Mouse (Mus musculus) hindbrain, embryonic 13.5 days (tissue): ENCODE measurements around the gene Tmem79. TPM values are rescaled to one million over a fixed set of nuclear protein-coding genes. Genes with fewer than 3 reads are reported as not detected.
A peak's percentile ranks its signal among the peaks of the same experiment; 100 is the strongest.

ENCODE experiments used
- ATAC-seq: fragments of 200-750 bp; cut with Nextera tagmentation; 2 replicates; pipeline ENCODE4 v1.8.0; 2017; ENCODE audit warnings: moderate TSS enrichment; ENCODE audit not compliant: low FRiP score
- H3K27ac ChIP-seq: fragments of 300-500 bp; sonication (generic); 2 replicates; pipeline ENCODE4 v1.5.1; 2015; ENCODE audit warnings: inconsistent platforms, mild to moderate bottlenecking, moderate library complexity
- H3K27me3 ChIP-seq: fragments of 300-500 bp; sonication (generic); 2 replicates; pipeline ENCODE4 v1.6.1; 2015; ENCODE audit warnings: mild to moderate bottlenecking, inconsistent platforms
- H3K36me3 ChIP-seq: fragments of 300-500 bp; sonication (generic); 2 replicates; pipeline ENCODE4 v1.6.1; 2015; ENCODE audit warnings: mild to moderate bottlenecking, inconsistent platforms
- H3K4me1 ChIP-seq: fragments of 300-500 bp; sonication (generic); replicated peaks from 2 replicates; pipeline ENCODE4 v1.6.1; 2015; ENCODE audit warnings: inconsistent platforms
- H3K4me2 ChIP-seq: fragments of 300-500 bp; sonication (generic); 2 replicates; pipeline ENCODE4 v1.6.1; 2015; ENCODE audit warnings: inconsistent platforms, mild to moderate bottlenecking, moderate library complexity
- H3K4me3 ChIP-seq: fragments of 300-500 bp; sonication (generic); 2 replicates; pipeline ENCODE4 v1.5.1; 2015; ENCODE audit warnings: mild to moderate bottlenecking, inconsistent platforms
- H3K9ac ChIP-seq: fragments of 300-500 bp; sonication (generic); 2 replicates; pipeline ENCODE4 v1.6.1; 2015; ENCODE audit warnings: mild to moderate bottlenecking, inconsistent platforms
- H3K9me3 ChIP-seq: fragments of 300-500 bp; sonication (generic); 2 replicates; pipeline ENCODE4 v1.6.1; 2016; ENCODE audit warnings: inconsistent platforms
- WGBS: fragments of 180-500 bp; shearing (Covaris S2); methylation state at CpG from one replicate; pipeline ENCODE4 v1.1.7; 2015; 5-methylcytosine and 5-hydroxymethylcytosine counted together
- polyA plus RNA-seq: library from polyadenylated mRNA; unstranded; fragments of >200 nt; fragmentation: Nextera tagmentation; extraction: Ambion mirVana; gene quantifications from 2 replicates; pipeline ENCODE4 v1.2.1, GENCODE M21; 2015

The Tmem79 gene
- polyA plus RNA-seq, 1 experiment from 2014 or later: 1.2 TPM

- H3K27ac ChIP-seq: peak overlapping the region; percentile 78
- H3K9ac ChIP-seq: peak overlapping the region; percentile 60; the same call in 1 of the 2 replicates
- ATAC-seq: peak; percentile 81
Measured at GRCm38 (mm10) chr3:88366830-88367428, 31.0 kb upstream of the Tmem79 start.

GRCm38 (mm10) chr3:88365705-88366361 lies 29.9 kb upstream of the Tmem79 start:
- Histone ChIP-seq H3K27me3 (peaks cover 26% of the 10 kb centered on the region), H3K27ac (no peak overlapping the region), H3K4me3 (peak overlapping the region; percentile 8; the same call in 1 of the 2 replicates), H3K9ac (0 out of 2 replicates have a peak overlapping the region, but pooled peaks have one; percentile 24), H3K4me2 (peak overlapping the region; percentile 48), H3K9me3 (peaks cover 11% of the 10 kb centered on the region), H3K4me1 (peaks cover 13% of the 10 kb centered on the region), H3K36me3 (peaks cover 27% of the 10 kb centered on the region)
- ATAC-seq: no peak
- 39% methylated on average over 34 of the region's 34 CpGs for WGBS

More at GRCm38 (mm10) chr3:88366830-88367428, 31.0 kb upstream of the Tmem79 start:
- peaks cover 26% of the 10 kb centered on the region for H3K27me3 ChIP-seq
- H3K4me3 ChIP-seq: peak overlapping the region; percentile 33
- peaks cover 16% of the 10 kb centered on the region for H3K36me3 ChIP-seq
- WGBS: 2% methylated on average over 21 of the region's 22 CpGs
- H3K9me3 ChIP-seq: peaks cover 11% of the 10 kb centered on the region
- H3K4me1 ChIP-seq: peaks cover 13% of the 10 kb centered on the region
- H3K4me2 ChIP-seq: peak overlapping the region; percentile 48

DNA sequence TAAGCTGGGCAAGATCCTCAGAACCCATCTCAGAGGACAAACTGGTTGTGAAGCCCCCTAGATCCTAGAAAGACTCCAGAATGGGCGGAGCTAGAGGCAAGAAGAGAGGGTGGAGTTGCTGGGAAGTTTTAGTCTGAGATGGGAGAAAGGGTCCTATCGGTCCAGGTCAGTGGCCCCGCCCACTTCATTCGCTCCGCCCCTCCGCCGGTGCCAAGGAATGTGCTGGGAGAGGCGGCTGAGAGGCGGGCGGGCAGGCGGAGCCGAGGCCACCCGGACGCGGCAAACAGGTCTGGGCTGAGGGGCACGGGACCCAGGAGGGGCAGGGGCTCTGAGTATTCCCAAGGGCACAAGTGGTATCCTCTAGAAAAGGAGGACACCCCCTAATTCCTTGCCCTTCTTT lies 28.4 kb upstream of the Tmem79 start, which contains the start of gene Paqr6:
Paqr6 (plus strand) TSS at position 248 of the 400 bp plus-strand sequence.
- Histone ChIP-seq H3K9me3 (no peaks in the 10 kb centered on the region), H3K4me3 (no peak within 1 kb of the TSS), H3K36me3 (peaks cover 42% of the 10 kb centered on the region), H3K4me2 (no peak within 1 kb of the TSS), H3K27ac (0 out of 2 replicates have a peak within 1 kb of the TSS, but pooled peaks have one; percentile 56), H3K27me3 (peaks cover 26% of the 10 kb centered on the region), H3K9ac (no peak within 1 kb of the TSS), H3K4me1 (peaks cover 21% of the 10 kb centered on the region)
- no peak for ATAC-seq
- WGBS: under 1% methylated on average over 16 of the region's 16 CpGs

DNA sequence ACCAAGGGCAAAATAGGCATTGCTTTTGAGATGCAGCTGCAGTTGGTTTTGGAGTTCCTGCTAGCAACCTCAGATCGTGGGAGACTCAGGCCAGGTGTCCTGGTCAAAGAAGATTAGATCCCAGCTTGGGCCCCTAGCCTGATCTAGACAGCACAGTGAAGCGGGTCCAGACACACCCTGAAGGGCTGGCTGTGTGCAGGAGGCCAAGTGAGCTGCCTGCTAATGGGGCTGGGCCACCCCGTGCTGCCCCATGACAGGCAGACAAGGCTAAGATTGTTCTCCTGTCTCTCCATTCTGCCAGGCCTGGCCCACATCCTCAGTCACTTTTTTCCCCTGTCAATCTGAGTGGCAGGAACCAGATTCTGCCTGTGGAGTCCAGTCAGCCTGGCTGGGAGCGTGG lies 27.8 kb upstream of the Tmem79 start:
- Histone ChIP-seq H3K9me3 (no peaks in the 10 kb centered on the region), H3K27me3 (peaks cover 26% of the 10 kb centered on the region), H3K4me2 (no peak overlapping the region), H3K4me1 (peaks cover 23% of the 10 kb centered on the region), H3K9ac (no peak overlapping the region), H3K27ac (0 out of 2 replicates have a peak overlapping the region, but pooled peaks have one; percentile 56), H3K36me3 (peaks cover 49% of the 10 kb centered on the region), H3K4me3 (no peak overlapping the region)
- ATAC-seq: no peak
- WGBS: 56% methylated on average over 4 of the region's 4 CpGs

DNA sequence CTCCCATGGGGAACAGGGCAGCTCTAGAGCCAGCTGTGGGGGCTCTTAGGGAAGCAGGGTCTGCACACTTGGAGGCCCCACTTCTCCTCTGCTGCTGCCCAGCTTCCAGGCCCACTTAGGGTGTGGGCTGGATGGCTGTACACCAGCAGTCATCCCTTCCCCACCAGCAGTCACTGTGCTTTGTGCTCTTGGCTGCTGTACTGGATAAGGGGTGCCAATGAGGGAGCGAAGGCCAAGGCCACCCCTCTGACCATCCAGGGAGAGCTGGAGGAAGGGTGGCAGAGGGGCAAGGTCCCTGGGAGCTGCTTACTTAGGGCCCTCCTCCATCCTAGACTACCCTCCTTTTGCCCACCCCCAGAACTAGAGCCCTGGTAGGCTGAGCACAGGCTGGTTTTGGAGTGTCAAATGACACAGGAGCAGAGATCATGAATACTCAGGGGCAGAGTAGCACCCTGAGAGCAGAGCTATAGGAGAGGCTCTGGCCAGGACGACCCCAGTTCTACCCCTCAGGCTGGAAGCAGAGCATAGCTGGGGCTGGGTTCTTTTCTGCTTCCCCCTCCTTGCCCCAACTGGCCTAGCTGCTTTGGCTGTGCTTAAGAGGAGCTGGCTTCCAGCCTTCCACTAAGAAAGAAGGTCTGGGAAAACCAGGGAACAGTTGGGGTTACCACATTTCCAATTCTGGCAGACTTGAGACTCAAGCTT lies 25.8 kb upstream of the Tmem79 start:
- peaks cover 23% of the 10 kb centered on the region for H3K4me1 ChIP-seq
- no peak overlapping the region for H3K27ac ChIP-seq
- no peak overlapping the region for H3K4me2 ChIP-seq
- no peak overlapping the region for H3K9ac ChIP-seq
- H3K4me3 ChIP-seq: no peak overlapping the region
- WGBS: 87% methylated on average over 2 of the region's 2 CpGs
- peaks cover 67% of the 10 kb centered on the region for H3K36me3 ChIP-seq
- no peak for ATAC-seq
- no peaks in the 10 kb centered on the region for H3K9me3 ChIP-seq
- H3K27me3 ChIP-seq: peaks cover 26% of the 10 kb centered on the region

DNA sequence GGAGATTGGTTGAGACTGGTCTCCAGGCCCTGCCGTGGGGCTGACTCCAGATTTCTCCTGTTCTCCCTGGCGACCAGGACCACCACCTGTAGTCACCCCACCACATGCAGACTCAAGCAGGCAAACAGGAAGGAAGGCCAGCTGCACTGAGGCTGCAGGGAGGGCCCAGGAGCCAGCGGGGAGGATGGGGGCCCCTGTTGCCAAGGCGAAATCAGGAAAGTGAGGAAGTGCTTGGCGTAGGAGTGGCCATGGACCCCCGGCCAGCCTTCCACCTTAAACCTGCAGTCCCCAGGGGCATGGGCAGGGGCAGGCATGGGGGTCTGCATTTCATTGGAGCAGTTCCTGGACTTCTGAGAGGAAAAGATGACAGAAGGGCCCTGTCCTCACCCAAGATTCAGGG lies 25.1 kb upstream of the Tmem79 start:
- Histone ChIP-seq H3K36me3 (peaks cover 74% of the 10 kb centered on the region), H3K4me2 (no peak overlapping the region), H3K9ac (no peak overlapping the region), H3K4me1 (peaks cover 22% of the 10 kb centered on the region), H3K27ac (no peak overlapping the region), H3K27me3 (peaks cover 24% of the 10 kb centered on the region), H3K9me3 (no peaks in the 10 kb centered on the region), H3K4me3 (no peak overlapping the region)
- WGBS: 90% methylated on average over 6 of the region's 6 CpGs
- ATAC-seq: no peak

DNA sequence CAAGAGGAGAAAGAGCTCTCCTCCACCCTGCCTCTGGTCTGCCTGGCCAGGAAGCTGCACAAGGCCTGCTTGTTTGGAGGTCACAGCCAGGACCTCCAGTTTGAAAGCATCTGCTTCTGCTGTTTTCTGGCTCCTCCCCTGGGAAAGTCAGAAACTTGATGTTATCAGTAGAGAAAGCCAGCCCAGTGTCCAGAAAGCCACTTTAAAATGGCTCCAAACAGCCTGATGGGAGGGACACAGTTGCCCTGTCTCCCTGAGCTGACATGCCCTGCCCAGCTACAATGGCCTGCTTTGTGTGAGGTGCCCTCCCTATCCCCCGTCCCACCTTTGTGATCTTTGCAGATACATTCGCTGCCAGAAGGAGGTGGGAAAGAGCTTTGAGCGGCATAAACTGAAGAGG lies 24.0 kb upstream of the Tmem79 start:
- no peak for ATAC-seq
- 63% methylated on average over 3 of the region's 3 CpGs for WGBS
- Histone ChIP-seq H3K27ac (0 out of 2 replicates have a peak overlapping the region, but pooled peaks have one; percentile 26), H3K36me3 (peaks cover 85% of the 10 kb centered on the region), H3K4me3 (no peak overlapping the region), H3K27me3 (peaks cover 13% of the 10 kb centered on the region; the same call in 1 of the 2 replicates), H3K4me1 (peaks cover 16% of the 10 kb centered on the region), H3K9ac (no peak overlapping the region; the same call in 1 of the 2 replicates), H3K4me2 (no peak overlapping the region), H3K9me3 (no peaks in the 10 kb centered on the region)

GRCm38 (mm10) chr3:88359584-88359983 lies 23.6 kb upstream of the Tmem79 start:
- peaks cover 10% of the 10 kb centered on the region; the same call in 1 of the 2 replicates for H3K27me3 ChIP-seq
- no peak overlapping the region for H3K4me2 ChIP-seq
- no peak for ATAC-seq
- peaks cover 89% of the 10 kb centered on the region for H3K36me3 ChIP-seq
- 58% methylated on average over 5 of the region's 5 CpGs for WGBS
- no peak overlapping the region for H3K4me3 ChIP-seq
- no peak overlapping the region; the same call in 1 of the 2 replicates for H3K9ac ChIP-seq
- H3K4me1 ChIP-seq: peaks cover 14% of the 10 kb centered on the region
- no peaks in the 10 kb centered on the region for H3K9me3 ChIP-seq
- 0 out of 2 replicates have a peak overlapping the region, but pooled peaks have one; percentile 26 for H3K27ac ChIP-seq

DNA sequence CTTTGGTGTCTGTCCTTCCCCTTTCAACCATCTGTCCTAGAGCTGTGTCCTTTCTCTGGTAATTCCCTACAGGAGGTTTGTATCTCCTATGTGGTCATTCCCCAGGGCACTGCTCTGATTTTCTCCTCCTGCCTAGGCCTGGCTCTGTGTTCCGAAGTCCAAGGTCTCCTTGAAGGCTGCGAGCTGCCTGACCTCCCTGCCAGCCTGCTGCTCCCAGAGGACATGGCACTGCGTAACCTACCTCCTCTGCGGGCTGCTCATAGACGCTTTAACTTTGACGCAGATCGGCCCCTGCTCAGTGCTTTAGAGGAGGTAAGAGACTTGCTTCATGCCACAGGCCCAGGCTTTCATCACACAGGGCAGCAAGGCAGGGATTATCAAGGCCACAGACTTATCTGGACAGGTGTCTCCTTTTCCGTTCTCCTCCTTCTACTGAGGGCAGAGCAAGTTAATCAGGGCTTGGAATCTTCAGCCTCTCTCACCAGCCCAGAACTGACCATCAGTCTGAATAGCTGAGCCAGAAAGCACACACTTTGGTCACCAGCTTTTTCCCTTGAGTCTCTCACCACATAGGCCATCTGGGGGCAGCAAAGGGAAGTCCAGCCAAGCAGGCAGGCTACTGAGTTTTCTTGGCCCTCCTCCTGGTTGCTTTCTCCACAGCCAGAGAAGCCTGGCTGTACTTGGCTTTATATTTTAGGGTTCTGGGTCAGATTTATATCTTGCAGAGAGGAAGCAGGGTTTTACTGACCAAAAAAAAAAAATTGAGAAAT lies 18.6 kb upstream of the Tmem79 start:
- no peak for ATAC-seq
- peaks cover 99% of the 10 kb centered on the region for H3K36me3 ChIP-seq
- H3K9ac ChIP-seq: no peak overlapping the region
- 92% methylated on average over 8 of the region's 8 CpGs for WGBS
- no peak overlapping the region for H3K4me3 ChIP-seq
- peaks cover 4% of the 10 kb centered on the region for H3K4me1 ChIP-seq
- no peaks in the 10 kb centered on the region for H3K27me3 ChIP-seq
- H3K9me3 ChIP-seq: no peaks in the 10 kb centered on the region
- H3K27ac ChIP-seq: no peak overlapping the region
- H3K4me2 ChIP-seq: no peak overlapping the region

DNA sequence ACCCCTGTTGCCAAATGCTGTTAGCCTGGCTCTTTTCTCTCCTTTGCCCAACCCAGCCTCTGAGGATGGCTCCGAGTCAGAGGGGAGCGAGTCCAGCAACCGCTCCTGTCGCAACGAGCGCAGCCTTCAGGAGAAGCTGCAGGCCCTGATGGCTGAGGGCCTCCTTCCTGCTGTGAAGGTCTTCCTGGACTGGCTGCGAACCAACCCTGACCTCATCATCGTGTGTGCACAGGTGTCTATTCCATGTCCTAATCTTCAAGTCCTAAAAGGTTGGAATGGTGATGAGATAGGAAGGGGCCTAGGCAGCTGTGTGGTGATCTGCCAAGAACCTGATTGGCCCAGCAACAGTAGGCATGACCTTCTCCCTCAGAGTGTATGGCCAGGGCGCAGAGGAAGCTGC lies 17.0 kb upstream of the Tmem79 start:
- Histone ChIP-seq H3K4me3 (no peak overlapping the region), H3K9me3 (no peaks in the 10 kb centered on the region), H3K4me2 (no peak overlapping the region), H3K36me3 (peaks cover 99% of the 10 kb centered on the region), H3K4me1 (no peaks in the 10 kb centered on the region), H3K27ac (no peak overlapping the region), H3K9ac (no peak overlapping the region), H3K27me3 (no peaks in the 10 kb centered on the region)
- no peak for ATAC-seq
- WGBS: 93% methylated on average over 9 of the region's 9 CpGs

GRCm38 (mm10) chr3:88350732-88351131 lies 14.8 kb upstream of the Tmem79 start:
- no peak overlapping the region for H3K27ac ChIP-seq
- H3K4me3 ChIP-seq: no peak overlapping the region
- H3K36me3 ChIP-seq: peaks cover 100% of the 10 kb centered on the region
- H3K4me1 ChIP-seq: no peaks in the 10 kb centered on the region
- no peaks in the 10 kb centered on the region for H3K27me3 ChIP-seq
- H3K9ac ChIP-seq: no peak overlapping the region
- H3K4me2 ChIP-seq: no peak overlapping the region
- no peaks in the 10 kb centered on the region for H3K9me3 ChIP-seq
- 94% methylated on average over 13 of the region's 13 CpGs for WGBS
- no peak for ATAC-seq
